Mouse (Mus musculus) WW6 (cell line): ENCODE results near the gene Macrod2.

Experiments
- DNase-seq: peaks from one replicate; pipeline ENCODE4 v3.0.0-alpha.2; 2013; ENCODE audit warnings: low read depth, low spot score

Macrod2 gene

DNA sequence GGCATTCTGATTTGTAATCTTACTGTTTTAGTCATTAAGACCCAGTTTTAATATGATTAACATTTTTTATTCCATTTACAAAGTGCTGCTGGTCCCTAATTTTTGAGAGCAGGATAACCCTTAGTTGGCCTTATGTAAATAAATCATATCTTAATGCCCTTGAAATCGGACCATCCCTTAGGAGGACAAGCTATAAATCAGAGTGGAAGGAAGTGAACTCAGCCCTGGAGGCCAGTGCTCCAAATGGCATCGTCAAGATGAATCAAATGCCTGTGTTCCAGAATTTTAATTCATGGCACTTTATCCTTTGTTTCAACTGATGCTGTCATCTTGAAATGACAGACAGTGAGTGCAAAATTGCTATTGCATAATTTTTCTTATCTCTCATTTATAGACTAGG, 1046.8 kb downstream of the Macrod2 start:
- DNase-seq = no peak

GRCm38 (mm10) chr2:141449078-141449680, 1054.1 kb downstream of the Macrod2 start:
- no peak for DNase-seq

DNA sequence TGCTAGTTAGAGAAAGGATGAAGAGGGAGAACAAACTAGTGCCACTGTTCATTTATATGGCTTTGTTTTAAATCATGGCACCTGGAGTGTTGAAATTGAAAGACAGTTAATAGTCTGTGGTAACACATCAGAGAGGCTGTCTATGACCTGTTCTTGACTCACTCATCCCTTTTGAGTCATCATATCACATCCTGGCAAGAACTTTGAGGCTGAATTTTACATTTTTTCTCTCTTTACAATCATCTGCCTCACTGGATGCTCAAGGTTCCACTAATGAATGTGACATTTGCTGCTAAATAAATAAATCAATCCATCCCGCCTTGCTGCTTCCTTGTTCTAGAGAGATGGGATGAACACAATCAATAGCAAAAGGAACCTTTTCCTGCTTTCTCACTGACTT, 1068.8 kb downstream of the Macrod2 start:
- no peak for DNase-seq

DNA sequence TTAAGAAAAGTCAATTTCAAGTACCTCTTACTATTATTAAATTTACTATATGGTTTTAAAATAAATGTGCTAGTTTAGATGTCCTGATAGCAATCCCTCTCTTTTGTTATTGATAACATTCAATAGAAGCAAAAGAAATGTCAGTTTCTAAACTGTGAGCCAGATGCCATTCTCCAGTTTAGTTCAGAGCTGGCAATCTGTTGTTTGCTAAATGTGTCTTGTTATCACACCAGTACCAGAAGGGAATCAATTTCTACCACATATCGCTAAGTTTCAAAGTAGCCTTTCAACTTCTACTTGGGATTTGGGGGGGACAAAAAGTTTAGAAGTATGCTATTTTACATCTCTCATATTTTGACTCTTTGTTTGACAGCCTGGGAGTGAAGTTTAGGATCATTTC, 1077.7 kb downstream of the Macrod2 start:
- DNase-seq = no peak

GRCm38 (mm10) chr2:141477585-141477984, 1082.5 kb downstream of the Macrod2 start:
- no peak for DNase-seq

DNA sequence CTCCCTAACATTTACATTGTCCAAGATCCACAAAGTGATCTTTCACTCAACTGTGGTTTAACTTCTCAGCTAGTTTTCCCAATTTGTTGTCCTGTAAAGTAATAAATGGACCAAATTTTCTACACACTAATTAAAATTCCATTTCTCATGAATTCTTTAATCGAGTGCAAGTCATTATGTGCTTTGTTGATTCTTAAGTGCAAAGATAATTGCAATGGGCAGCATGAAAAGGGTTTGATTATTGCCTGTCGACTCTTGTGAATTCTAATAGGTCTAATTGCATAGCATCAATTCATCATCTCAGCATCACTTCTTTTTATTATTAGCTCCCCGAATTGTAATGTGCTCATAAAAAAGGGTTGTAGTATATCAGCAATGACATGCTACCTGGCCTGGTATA, 1095.4 kb downstream of the Macrod2 start:
- DNase-seq = no peak

GRCm38 (mm10) chr2:141505451-141505850, 1110.3 kb downstream of the Macrod2 start:
- DNase-seq = no peak

- no peak for DNase-seq
These were observed 1113.1 kb downstream of the Macrod2 start for GRCm38 (mm10) chr2:141507929-141508897.

GRCm38 (mm10) chr2:141514976-141515375, 1119.9 kb downstream of the Macrod2 start:
- DNase-seq = no peak

GRCm38 (mm10) chr2:141522081-141522480, 1127.0 kb downstream of the Macrod2 start:
- DNase-seq = no peak

DNA sequence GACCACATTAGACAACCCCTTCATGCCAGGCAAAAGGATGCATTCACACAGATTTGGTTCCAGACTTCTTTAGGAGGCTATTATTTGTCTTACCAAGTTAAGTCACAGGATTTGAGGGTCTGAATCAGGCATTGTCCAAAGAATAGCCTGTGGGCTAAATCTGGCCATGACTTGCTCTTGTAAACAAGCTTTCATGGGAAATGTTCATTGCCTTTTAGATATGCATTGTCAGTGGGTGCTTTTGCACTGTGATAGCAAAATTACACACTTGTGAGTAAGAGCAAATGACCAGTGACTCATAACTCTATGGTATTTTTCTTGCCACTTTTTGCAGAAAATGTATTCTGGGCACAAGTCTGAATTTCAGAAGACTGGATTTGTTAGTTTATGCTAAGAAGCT, 1150.8 kb downstream of the Macrod2 start:
- no peak for DNase-seq

DNA sequence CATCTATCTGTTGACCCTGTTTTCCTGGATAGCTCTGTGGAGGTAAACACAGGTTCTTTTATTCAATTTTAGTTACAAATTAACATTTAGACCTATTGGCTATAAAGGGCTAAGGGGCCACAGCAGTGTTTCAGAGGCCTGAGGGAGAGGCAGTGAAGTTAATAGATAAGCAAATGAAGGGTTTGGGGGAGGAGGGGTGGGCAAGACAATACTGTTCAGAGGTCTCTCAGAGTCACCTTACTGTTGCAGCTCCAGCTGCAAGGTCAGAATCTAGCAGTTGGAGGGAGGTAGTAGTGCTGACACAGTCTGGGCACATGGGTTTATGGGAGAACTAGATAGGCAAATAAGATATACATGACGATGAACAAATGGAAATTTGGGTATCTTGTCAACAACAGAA, 1156.6 kb downstream of the Macrod2 start:
- DNase-seq = no peak

GRCm38 (mm10) chr2:141556747-141557146, 1161.6 kb downstream of the Macrod2 start:
- DNase-seq = no peak

DNA sequence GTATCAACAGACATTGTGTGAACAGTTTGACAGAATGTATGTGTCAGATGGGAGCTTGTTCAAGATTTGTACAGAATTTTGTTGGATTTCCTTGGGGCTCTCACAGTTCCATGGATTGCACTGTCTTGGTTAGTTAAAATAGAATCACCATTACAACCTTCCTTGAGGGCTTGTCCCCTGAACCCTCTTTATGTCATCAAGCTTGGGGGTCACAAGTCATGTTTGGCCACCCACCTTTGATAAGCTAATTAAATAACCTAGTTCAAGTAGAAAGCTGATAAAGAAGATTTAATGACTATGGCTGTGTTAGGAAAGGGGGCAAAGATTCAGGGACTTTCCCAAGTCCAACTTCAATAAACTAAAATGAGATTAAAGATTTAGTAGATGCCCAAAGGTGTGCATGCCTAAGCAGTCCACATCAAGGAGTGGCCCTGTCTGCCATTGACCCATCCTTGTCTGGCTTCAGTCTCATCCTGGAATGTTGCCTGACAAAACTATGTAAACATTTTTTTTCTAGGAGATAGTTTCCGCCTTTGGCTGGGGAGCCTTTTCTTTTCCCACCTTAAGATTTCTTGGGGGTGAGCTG, 1163.2 kb downstream of the Macrod2 start:
- DNase-seq = no peak

- no peak for DNase-seq
These were observed 1170.9 kb downstream of the Macrod2 start for GRCm38 (mm10) chr2:141565986-141566385.

DNA sequence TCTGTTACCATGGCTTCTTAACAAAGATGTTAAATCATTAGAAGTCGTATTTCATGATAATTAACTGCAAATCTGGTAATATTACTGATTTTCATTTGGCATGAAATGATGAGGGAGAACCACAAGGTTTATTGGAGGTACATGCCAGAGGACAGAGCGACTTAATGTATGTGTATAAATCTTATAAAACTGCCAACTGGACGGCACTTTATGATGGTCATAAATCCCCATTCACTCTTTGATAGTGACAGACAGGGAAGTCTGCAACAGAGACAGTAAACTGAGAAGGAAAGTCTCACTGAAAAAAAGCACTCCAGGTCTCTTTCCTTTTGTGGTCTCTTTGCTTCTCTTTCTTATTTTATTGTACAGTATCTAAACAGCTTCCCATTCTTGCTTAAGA, 1176.3 kb downstream of the Macrod2 start:
- DNase-seq = no peak

- no peak for DNase-seq
These were observed 1183.1 kb downstream of the Macrod2 start for GRCm38 (mm10) chr2:141578206-141578605.

DNA sequence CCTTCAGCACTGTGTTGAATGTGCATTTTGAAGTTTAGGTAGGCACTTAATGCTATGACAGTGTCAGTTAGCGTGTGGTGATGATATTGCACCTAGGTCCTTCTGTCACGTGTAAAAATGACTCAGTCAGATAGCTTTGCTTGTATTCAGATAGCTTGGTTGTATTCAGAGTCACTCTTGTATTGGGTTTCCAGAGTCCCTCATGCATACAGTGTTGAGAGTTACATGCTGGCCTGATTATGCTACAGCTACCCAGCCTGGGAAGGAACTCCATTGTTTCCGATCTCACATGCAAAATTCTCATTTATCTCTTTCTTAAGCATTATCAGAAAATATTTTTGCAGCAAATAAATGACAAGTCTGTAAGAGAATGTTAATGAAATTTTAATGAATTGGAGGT, 1187.3 kb downstream of the Macrod2 start:
- no peak for DNase-seq

GRCm38 (mm10) chr2:141582933-141583332, 1187.8 kb downstream of the Macrod2 start:
- no peak for DNase-seq

- no peak for DNase-seq
These were observed 1192.2 kb downstream of the Macrod2 start for GRCm38 (mm10) chr2:141587290-141587689.

- no peak for DNase-seq
These were observed 1196.2 kb downstream of the Macrod2 start for GRCm38 (mm10) chr2:141591326-141591725.

- DNase-seq = no peak
These were observed 1199.7 kb downstream of the Macrod2 start for GRCm38 (mm10) chr2:141594811-141595210.

DNA sequence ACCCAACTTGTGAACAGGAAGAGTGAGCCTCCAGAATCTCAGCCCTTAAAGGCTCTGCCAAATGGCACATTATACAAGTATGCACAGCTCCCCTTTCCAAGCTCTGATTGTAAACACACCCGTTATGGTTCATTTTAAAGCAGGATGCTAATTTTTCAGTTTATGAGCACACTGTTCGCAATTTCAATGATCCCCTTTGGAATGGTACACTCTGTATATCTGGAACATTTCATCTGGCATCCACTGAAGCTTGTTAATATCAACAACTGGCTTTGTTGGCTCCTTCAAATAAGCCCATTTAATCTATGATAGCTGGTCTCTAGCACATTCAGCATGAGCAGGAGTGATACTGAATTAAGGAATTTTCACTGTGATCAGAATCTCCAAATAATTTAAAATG, 1222.6 kb downstream of the Macrod2 start:
- DNase-seq = no peak
